10 mouse cellular contexts compared by ENCODE assay signal in genomic region chr15:99644776-99645175, GRCm38 (mm10). TPM values are rescaled to one million over a fixed set of nuclear protein-coding genes. Genes with fewer than 3 reads are reported as not detected.
A peak's percentile ranks its signal among the peaks of the same experiment; 100 is the strongest.
DNase-seq lines count a peak whose midpoint lies in the region; ATAC-seq lines count a peak whose summit lies in the region.
"Had no signal": no experiment of that assay in that cellular context is flagged by ENCODE, and none has a peak within 500 bp of the region (broad histone marks: within the 10 kb centered on the region; RNA-seq: fewer than 3 reads in every experiment).

No protein-coding gene starts in this region.

- no peak for DNase-seq in forebrain, embryonic 10.5 days (ENCODE audit: extremely low spot score, low spot score)
- no peak for DNase-seq in neural tube, embryonic 11.5 days (ENCODE audit: low spot score)
- DNase-seq in neural tube, embryonic 10.5 days (ENCODE audit: extremely low spot score, low spot score), result no peak
- DNase-seq in telencephalon, adult 2 months (ENCODE audit: low read depth, low spot score), result peak; percentile 40
- DNase-seq in thymus, adult 18-20 months, result no peak
- no peak for DNase-seq in spleen, adult 18-20 months

- no peak for ATAC-seq in forebrain, embryonic 12.5 days (ENCODE audit: low FRiP score)
- ATAC-seq in neural tube, embryonic 11.5 days (ENCODE audit: insufficient read depth, low FRiP score, low TSS enrichment), result no peak
- peak; percentile 15 for ATAC-seq in inflammation-experienced regulatory T-cells, adult 6 months

- H3K4me3 ChIP-seq in forebrain, embryonic 12.5 days (replicated peaks), result no peak overlapping the region
- no peak overlapping the region for H3K4me3 ChIP-seq in forebrain, embryonic 10.5 days
- H3K4me3 ChIP-seq in neural tube, embryonic 11.5 days (ENCODE audit: low read depth, low read length), result no peak overlapping the region

- H3K4me1 ChIP-seq in forebrain, embryonic 12.5 days, result peaks cover 56% of the 10 kb centered on the region
- H3K4me1 ChIP-seq in forebrain, embryonic 10.5 days, result peaks cover 60% of the 10 kb centered on the region
- peaks cover 36% of the 10 kb centered on the region for H3K4me1 ChIP-seq in neural tube, embryonic 11.5 days (ENCODE audit: control insufficient read depth, insufficient read depth, low read length)

- no peaks in the 10 kb centered on the region for H3K9me3 ChIP-seq in forebrain, embryonic 12.5 days
- H3K9me3 ChIP-seq in forebrain, embryonic 10.5 days, result no peaks in the 10 kb centered on the region
- no peaks in the 10 kb centered on the region for H3K9me3 ChIP-seq in neural tube, embryonic 11.5 days (ENCODE audit: control insufficient read depth, low read length)
- H3K9me3 ChIP-seq: G1E had no signal

- 75% methylated on average over 7 of the region's 7 CpGs for WGBS in forebrain, embryonic 12.5 days
- WGBS in forebrain, embryonic 10.5 days, result 86% methylated on average over 7 of the region's 7 CpGs
- WGBS in neural tube, embryonic 11.5 days, result 83% methylated on average over 7 of the region's 7 CpGs

- H3K27ac ChIP-seq in forebrain, embryonic 12.5 days, result 0 out of 2 replicates have a peak overlapping the region, but pooled peaks have one; percentile 6
- no peak overlapping the region for H3K27ac ChIP-seq in forebrain, embryonic 10.5 days
- no peak overlapping the region for H3K27ac ChIP-seq in neural tube, embryonic 11.5 days (ENCODE audit: low read depth, low read length)

- no peak overlapping the region for H3K9ac ChIP-seq in forebrain, embryonic 12.5 days
- 0 out of 2 replicates have a peak overlapping the region, but pooled peaks have one; percentile 11 for H3K9ac ChIP-seq in neural tube, embryonic 11.5 days (ENCODE audit: low read length)

- H3K36me3 ChIP-seq in forebrain, embryonic 12.5 days (replicated peaks), result peaks cover 21% of the 10 kb centered on the region
- H3K36me3 ChIP-seq in forebrain, embryonic 10.5 days (replicated peaks), result peaks cover 34% of the 10 kb centered on the region
- H3K36me3 ChIP-seq in neural tube, embryonic 11.5 days (ENCODE audit: control insufficient read depth, insufficient read depth, low read length), result peaks cover 3% of the 10 kb centered on the region

- no peak overlapping the region for H3K4me2 ChIP-seq in forebrain, embryonic 12.5 days
- H3K4me2 ChIP-seq in neural tube, embryonic 11.5 days (ENCODE audit: low read depth), result no peak overlapping the region

- H3K27me3 ChIP-seq in forebrain, embryonic 12.5 days, result no peaks in the 10 kb centered on the region
- H3K27me3 ChIP-seq in forebrain, embryonic 10.5 days (ENCODE audit: poor library complexity, severe bottlenecking), result no peaks in the 10 kb centered on the region
- H3K27me3 ChIP-seq in neural tube, embryonic 11.5 days (ENCODE audit: control insufficient read depth, insufficient read depth, low read length), result no peaks in the 10 kb centered on the region

RNA-seq across cellular contexts. Expression of gene Racgap1, which starts 6.7 kb away (rescaled TPM):
- polyA plus RNA-seq in forebrain, embryonic 12.5 days (2016; fragmentation: Nextera tagmentation; extraction: Ambion mirVana), result 230 and 251 TPM in 2 replicates
- polyA plus RNA-seq in forebrain, embryonic 10.5 days (2016; fragmentation: Nextera tagmentation; extraction: Ambion mirVana), result 193 and 201 TPM in 2 replicates
- 175 and 185 TPM in 2 replicates for polyA plus RNA-seq in neural tube, embryonic 11.5 days (2014; fragmentation: Nextera tagmentation; extraction: Ambion mirVana)
- polyA plus RNA-seq in inflammation-experienced regulatory T-cells, adult 6 months (2017; shearing (Covaris generic)), result 100 to 1,000 TPM in 1 of 3 experiments, 10 to 100 TPM in 2; 18.4 to 106 (median 18.6) TPM

RNA-seq across cellular contexts. Expression of gene Asic1, which starts 25.4 kb away (rescaled TPM):
- polyA plus RNA-seq in forebrain, embryonic 12.5 days (2016; fragmentation: Nextera tagmentation; extraction: Ambion mirVana), result 14.7 and 18.2 TPM in 2 replicates
- 2.2 and 2.4 TPM in 2 replicates for polyA plus RNA-seq in forebrain, embryonic 10.5 days (2016; fragmentation: Nextera tagmentation; extraction: Ambion mirVana)
- polyA plus RNA-seq in neural tube, embryonic 11.5 days (2014; fragmentation: Nextera tagmentation; extraction: Ambion mirVana), result 15.1 and 17.0 TPM in 2 replicates
- under 1 TPM in 2 of 3 experiments, not detected in 1; 0.20 to 0.40 TPM for polyA plus RNA-seq in inflammation-experienced regulatory T-cells, adult 6 months (2017; shearing (Covaris generic))
- polyA plus RNA-seq: G1E had no signal

RNA-seq across cellular contexts. Expression of gene Aqp6, which starts 43.6 kb away (rescaled TPM):
- not detected in 2 replicates for polyA plus RNA-seq in forebrain, embryonic 12.5 days (2016; fragmentation: Nextera tagmentation; extraction: Ambion mirVana)
- polyA plus RNA-seq in forebrain, embryonic 10.5 days (2016; fragmentation: Nextera tagmentation; extraction: Ambion mirVana), result not detected in 2 replicates
- 0.64 and 0.66 TPM in 2 replicates for polyA plus RNA-seq in neural tube, embryonic 11.5 days (2014; fragmentation: Nextera tagmentation; extraction: Ambion mirVana)
- polyA plus RNA-seq in inflammation-experienced regulatory T-cells, adult 6 months (2017; shearing (Covaris generic)), result not detected
- polyA plus RNA-seq: G1E; limb, embryonic 11.5 days had no signal

RNA-seq across cellular contexts. Expression of gene Aqp5, which starts 54.2 kb away (rescaled TPM):
- polyA plus RNA-seq in forebrain, embryonic 12.5 days (2016; fragmentation: Nextera tagmentation; extraction: Ambion mirVana), result 0.22 and 0.69 TPM in 2 replicates
- polyA plus RNA-seq in forebrain, embryonic 10.5 days (2016; fragmentation: Nextera tagmentation; extraction: Ambion mirVana), result not detected in 2 replicates
- 0.27 and 0.59 TPM in 2 replicates for polyA plus RNA-seq in neural tube, embryonic 11.5 days (2014; fragmentation: Nextera tagmentation; extraction: Ambion mirVana)
- polyA plus RNA-seq in inflammation-experienced regulatory T-cells, adult 6 months (2017; shearing (Covaris generic)), result not detected
- polyA plus RNA-seq: G1E; limb, embryonic 11.5 days had no signal

RNA-seq across cellular contexts. Expression of gene Smarcd1, which starts 57.2 kb away (rescaled TPM):
- polyA plus RNA-seq in forebrain, embryonic 12.5 days (2016; fragmentation: Nextera tagmentation; extraction: Ambion mirVana), result 135 and 138 TPM in 2 replicates
- 91.5 TPM in 2 replicates for polyA plus RNA-seq in forebrain, embryonic 10.5 days (2016; fragmentation: Nextera tagmentation; extraction: Ambion mirVana)
- 117 and 135 TPM in 2 replicates for polyA plus RNA-seq in neural tube, embryonic 11.5 days (2014; fragmentation: Nextera tagmentation; extraction: Ambion mirVana)
- polyA plus RNA-seq in inflammation-experienced regulatory T-cells, adult 6 months (2017; shearing (Covaris generic)), result 10 to 100 TPM in 2 of 3 experiments, 1 to 10 TPM in 1; 8.4 to 15.5 (median 10.5) TPM
